ENCODE assay signal across 17 mouse cellular contexts in genomic region chr11:101051051-101051493, GRCm38 (mm10). TPM values are rescaled to one million over a fixed set of nuclear protein-coding genes. Genes with fewer than 3 reads are reported as not detected.
A peak's percentile ranks its signal among the peaks of the same experiment; 100 is the strongest.
DNase-seq lines count a peak whose midpoint lies in the region; ATAC-seq and TF ChIP-seq lines count a peak whose summit lies in the region.
"Had no signal": no experiment of that assay in that cellular context is flagged by ENCODE, and none has a peak within 500 bp of the region (broad histone marks: within the 10 kb centered on the region; RNA-seq: fewer than 3 reads in every experiment).

No protein-coding gene starts in this region.

- 78% methylated on average over 6 of the region's 6 CpGs for WGBS in heart, embryonic 10.5 days

- no peak for TF ChIP-seq CTCF in cortical plate, adult 2 months (IDR thresholded peaks at IDR 0.05; ENCODE audit: extremely low read depth, insufficient read depth, low read length)

- no peaks in the 10 kb centered on the region for H3K27me3 ChIP-seq in heart, embryonic 10.5 days (ENCODE audit: insufficient read depth, poor library complexity, severe bottlenecking)
- H3K27me3 ChIP-seq: embryonic facial prominence, embryonic 13.5 days; forebrain, embryonic 12.5 days had no signal

- H3K4me3 ChIP-seq in heart, embryonic 10.5 days: no peak overlapping the region
- H3K4me3 ChIP-seq in cortical plate, adult 2 months (ENCODE audit: insufficient read depth, low read length): no peak overlapping the region
- H3K4me3 ChIP-seq: embryonic facial prominence, embryonic 13.5 days; forebrain, embryonic 12.5 days; limb, embryonic 10.5 days had no signal

- ATAC-seq in cerebellum, adult (ENCODE audit: insufficient number of reproducible peaks, low FRiP score, low TSS enrichment): peak; percentile 36; the same call in 1 of the 2 replicates
- ATAC-seq: inflammation-experienced regulatory T-cells, adult 6 months; lung, postnatal 0 days had no signal

- H3K36me3 ChIP-seq in heart, embryonic 10.5 days: peaks cover 91% of the 10 kb centered on the region

- H3K9me3 ChIP-seq in heart, embryonic 10.5 days: no peaks in the 10 kb centered on the region
- H3K9me3 ChIP-seq: embryonic facial prominence, embryonic 13.5 days; forebrain, embryonic 12.5 days; limb, embryonic 10.5 days had no signal

- intact Hi-C loops in heart, postnatal 36 days (cut with DNase I): no loop called here
- intact Hi-C loops in left cerebral cortex, postnatal 4 days (cut with DNase I): no loop called here

- H3K27ac ChIP-seq in heart, embryonic 10.5 days: peak overlapping the region; percentile 9; the same call in 1 of the 2 replicates
- 0 out of 2 replicates have a peak overlapping the region, but pooled peaks have one; percentile 1 for H3K27ac ChIP-seq in cortical plate, adult 2 months (ENCODE audit: insufficient read depth, low read length)
- H3K27ac ChIP-seq: embryonic facial prominence, embryonic 13.5 days; forebrain, embryonic 12.5 days; limb, embryonic 10.5 days; liver, embryonic 14.5 days had no signal

- TF ChIP-seq POLR2A in cortical plate, adult 2 months (IDR thresholded peaks at IDR 0.05; ENCODE audit: extremely low read depth, insufficient read depth, low read length): no peak

- peaks cover 26% of the 10 kb centered on the region for H3K4me1 ChIP-seq in heart, embryonic 10.5 days
- H3K4me1 ChIP-seq in cortical plate, adult 2 months (ENCODE audit: control insufficient read depth, insufficient read depth, low read length): peaks cover 12% of the 10 kb centered on the region
- H3K4me1 ChIP-seq: embryonic facial prominence, embryonic 13.5 days; forebrain, embryonic 12.5 days; limb, embryonic 10.5 days had no signal

- DNase-seq in cerebellum, postnatal 4 days (ENCODE audit: low spot score in 2 of 2): no peak
- no peak for DNase-seq in heart, embryonic 10.5 days (ENCODE audit: low spot score)
- no peak for DNase-seq in heart, postnatal 36 days
- DNase-seq in left cerebral cortex, postnatal 4 days: peak; percentile 31
- DNase-seq in left cerebral cortex, adult 8-10 months (ENCODE audit: low spot score in 2 of 2): no peak
- DNase-seq in urinary bladder, adult 2 months (ENCODE audit: low spot score): no peak
- DNase-seq: adrenal gland, postnatal 36 days; thymus, postnatal 14 days had no signal

RNA-seq across cellular contexts. Expression of gene Naglu, which starts 18.7 kb away (rescaled TPM):
- 13.9 and 15.8 TPM in 2 replicates for polyA plus RNA-seq in heart, embryonic 10.5 days (2016; fragmentation: Nextera tagmentation; extraction: Ambion mirVana)
- 10 to 100 TPM in 1 of 2 experiments, 1 to 10 TPM in 1; 9.1 to 10.1 TPM for total RNA-seq in heart, postnatal 36 days (2021)
- 1 to 10 TPM; 8.3 to 9.6 TPM for total RNA-seq in left cerebral cortex, postnatal 4 days (2021)
- 10 to 100 TPM; 10.4 to 18.5 (median 12.8) TPM for total RNA-seq in left cerebral cortex, adult 8-10 months (2022)
- 10.3 and 10.7 TPM in 2 replicates for polyA plus RNA-seq in cortical plate, adult 2 months (2012; rRNA removed)
- 27.2 and 29.0 TPM in 2 replicates for polyA plus RNA-seq in urinary bladder, adult 2 months (2012; rRNA removed)

RNA-seq across cellular contexts. Expression of gene Hsd17b1, which starts 27.1 kb away (rescaled TPM):
- 0.21 TPM in 1 of 2 replicates, not detected in the other for polyA plus RNA-seq in heart, embryonic 10.5 days (2016; fragmentation: Nextera tagmentation; extraction: Ambion mirVana)
- total RNA-seq in heart, postnatal 36 days (2021): under 1 TPM; 0.46 to 0.58 TPM
- total RNA-seq in left cerebral cortex, postnatal 4 days (2021): under 1 TPM; 0.52 to 0.76 TPM
- 1 to 10 TPM in 1 of 4 experiments, under 1 TPM in 3; 0.46 to 1.8 (median 0.60) TPM for total RNA-seq in left cerebral cortex, adult 8-10 months (2022)
- polyA plus RNA-seq in cortical plate, adult 2 months (2012; rRNA removed): 0.21 and 0.42 TPM in 2 replicates
- 0.56 and 0.57 TPM in 2 replicates for polyA plus RNA-seq in urinary bladder, adult 2 months (2012; rRNA removed)
- polyA plus RNA-seq: hindbrain, embryonic 11.5 days; limb, embryonic 10.5 days had no signal

RNA-seq across cellular contexts. Expression of gene Coasy, which starts 31.3 kb away (rescaled TPM):
- 36.5 and 37.0 TPM in 2 replicates for polyA plus RNA-seq in heart, embryonic 10.5 days (2016; fragmentation: Nextera tagmentation; extraction: Ambion mirVana)
- 10 to 100 TPM; 17.2 to 18.8 TPM for total RNA-seq in heart, postnatal 36 days (2021)
- 10 to 100 TPM; 28.3 to 32.0 TPM for total RNA-seq in left cerebral cortex, postnatal 4 days (2021)
- total RNA-seq in left cerebral cortex, adult 8-10 months (2022): 10 to 100 TPM; 20.7 to 26.2 (median 23.7) TPM
- 34.4 and 35.4 TPM in 2 replicates for polyA plus RNA-seq in cortical plate, adult 2 months (2012; rRNA removed)
- 25.8 and 38.8 TPM in 2 replicates for polyA plus RNA-seq in urinary bladder, adult 2 months (2012; rRNA removed)

RNA-seq across cellular contexts. Expression of gene Mlx, which starts 36.0 kb away (rescaled TPM):
- polyA plus RNA-seq in heart, embryonic 10.5 days (2016; fragmentation: Nextera tagmentation; extraction: Ambion mirVana): 42.6 and 52.0 TPM in 2 replicates
- 10 to 100 TPM; 18.8 to 23.1 TPM for total RNA-seq in heart, postnatal 36 days (2021)
- 10 to 100 TPM; 39.0 to 47.3 TPM for total RNA-seq in left cerebral cortex, postnatal 4 days (2021)
- 10 to 100 TPM; 31.1 to 41.9 (median 37.1) TPM for total RNA-seq in left cerebral cortex, adult 8-10 months (2022)
- polyA plus RNA-seq in cortical plate, adult 2 months (2012; rRNA removed): 46.9 and 53.1 TPM in 2 replicates
- 34.1 and 38.0 TPM in 2 replicates for polyA plus RNA-seq in urinary bladder, adult 2 months (2012; rRNA removed)

RNA-seq across cellular contexts. Expression of gene Atp6v0a1, which starts 41.8 kb away (rescaled TPM):
- polyA plus RNA-seq in heart, embryonic 10.5 days (2016; fragmentation: Nextera tagmentation; extraction: Ambion mirVana): 54.4 and 66.3 TPM in 2 replicates
- total RNA-seq in heart, postnatal 36 days (2021): 10 to 100 TPM; 76.8 to 88.5 TPM
- 100 to 1,000 TPM; 257 to 302 TPM for total RNA-seq in left cerebral cortex, postnatal 4 days (2021)
- 100 to 1,000 TPM; 407 to 438 (median 419) TPM for total RNA-seq in left cerebral cortex, adult 8-10 months (2022)
- polyA plus RNA-seq in cortical plate, adult 2 months (2012; rRNA removed): 333 and 341 TPM in 2 replicates
- 66.9 and 74.1 TPM in 2 replicates for polyA plus RNA-seq in urinary bladder, adult 2 months (2012; rRNA removed)
